Mouse (Mus musculus) cerebellum, postnatal 4 days (tissue): ENCODE data around the gene Id4.

Source experiments
- DNase-seq, 2 experiments: peaks; one replicate each; pipeline ENCODE4 v3.0.0; 2022; ENCODE audit warnings: low spot score in 2 of 2, mixed read lengths in 1 of 2

The Id4 gene

DNA sequence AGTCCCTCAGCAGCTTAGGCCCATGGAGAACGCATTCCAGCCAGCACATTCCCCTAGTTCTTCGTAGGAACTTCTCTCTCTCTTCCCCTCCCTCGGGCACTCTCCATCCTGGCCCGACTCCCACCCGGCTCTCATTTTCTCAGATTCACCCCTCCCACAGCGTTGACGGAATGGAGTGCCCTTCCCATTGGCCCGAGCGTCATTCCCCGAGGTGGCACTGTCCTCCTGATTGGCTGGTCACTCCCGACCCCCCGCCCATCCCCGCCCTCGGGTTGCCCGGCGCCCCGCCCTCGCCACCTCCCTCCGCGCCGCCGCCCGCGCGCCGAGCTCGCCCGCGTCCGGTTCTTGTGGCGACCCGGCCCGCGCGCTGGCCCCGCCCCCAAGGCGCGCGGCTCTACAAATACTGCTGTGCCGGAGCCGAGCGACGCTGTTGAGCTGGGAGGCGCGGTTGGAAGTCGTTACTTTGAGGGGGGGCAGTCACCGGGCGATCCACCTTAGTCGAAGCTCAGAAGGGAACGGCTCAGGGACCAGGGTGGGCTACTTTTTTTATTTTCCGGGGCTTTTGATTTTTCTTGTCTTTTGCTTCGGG lies at the start of gene Id4:
Id4 (plus strand) TSS at position 539 of the 589 bp plus-strand sequence.
- DNase-seq = peak; percentile 91 to 94

DNA sequence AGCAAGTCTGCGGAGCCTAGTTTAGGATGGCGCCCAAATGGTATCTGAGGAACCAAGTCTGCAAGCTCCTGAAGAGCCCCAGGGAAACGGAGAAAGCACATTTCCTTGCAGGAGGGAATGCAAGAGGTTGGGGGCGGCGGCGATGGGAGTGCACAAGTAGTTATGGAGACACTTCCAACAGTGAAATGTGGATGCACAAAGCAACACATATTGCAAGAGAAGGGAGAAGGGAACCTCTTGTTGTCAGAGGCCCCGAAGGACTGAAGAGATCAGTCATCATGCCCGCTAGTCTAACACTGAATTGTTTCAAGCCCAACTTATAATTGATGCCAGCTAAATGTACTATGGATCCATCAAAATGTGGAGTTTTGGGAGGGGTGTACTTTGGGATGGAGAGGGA lies 33.9 kb upstream of the Id4 start:
- peak in 1 of 2 experiments; percentile 19 for DNase-seq

DNA sequence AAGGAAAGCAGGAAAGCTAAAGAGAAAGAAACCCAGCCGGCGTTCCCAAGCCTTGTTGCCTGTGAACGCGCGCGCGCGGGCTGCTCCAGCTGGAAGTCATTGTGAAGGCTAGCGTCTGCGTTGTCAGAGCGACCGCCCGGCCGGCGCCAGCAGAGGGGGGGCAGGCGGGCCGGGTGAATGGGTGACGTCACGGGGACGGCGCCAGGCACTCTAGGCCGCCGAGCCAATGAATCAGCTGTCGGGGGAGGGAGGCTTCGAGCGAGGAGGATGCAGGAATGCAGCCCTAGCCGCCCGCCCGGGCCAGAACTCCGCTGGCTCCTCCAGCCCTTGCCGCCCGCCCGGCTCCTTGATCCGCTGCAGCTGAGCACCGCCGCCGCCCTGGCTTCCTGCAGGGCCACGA lies 33.3 kb upstream of the Id4 start:
- DNase-seq = peak; percentile 85 to 92

DNA sequence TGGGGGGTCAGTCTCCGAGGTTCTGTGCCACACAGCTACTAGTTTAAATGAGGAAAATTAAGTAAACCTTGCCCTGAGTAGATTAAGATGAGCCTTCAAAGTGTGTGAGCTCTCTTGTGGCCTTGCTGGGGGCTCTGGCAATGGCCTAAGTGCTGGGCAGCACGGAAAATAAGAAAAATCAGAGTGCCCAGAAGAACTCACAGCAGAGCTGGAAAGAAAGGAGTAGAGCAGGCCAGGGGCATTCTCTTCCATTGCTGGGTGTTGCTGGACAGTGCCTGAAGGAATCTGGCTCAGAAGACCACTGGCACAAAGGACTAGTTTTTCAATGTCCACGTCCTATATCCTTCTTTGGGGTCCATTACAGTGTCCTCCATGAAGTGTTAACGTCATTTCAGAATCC lies 32.9 kb upstream of the Id4 start:
- DNase-seq = no peak

DNA sequence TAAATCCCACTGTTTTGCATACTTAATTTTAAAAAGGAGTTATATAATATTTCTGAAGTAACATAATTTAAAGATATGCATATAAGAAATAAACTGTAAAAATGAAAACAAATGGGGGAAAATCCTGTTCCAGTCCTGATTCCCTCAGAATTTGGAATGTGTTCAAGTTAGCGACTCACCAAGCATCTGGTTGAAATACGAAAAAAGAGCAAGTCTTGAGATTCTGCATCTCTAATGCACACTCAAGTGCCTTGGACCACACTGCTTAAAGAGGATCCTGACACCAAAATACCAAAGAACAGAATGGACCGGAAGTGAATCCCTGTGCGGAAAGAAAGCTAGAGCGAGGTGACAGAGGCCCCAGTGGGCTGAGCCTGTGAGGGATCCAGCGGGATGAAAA lies 30.0 kb upstream of the Id4 start:
- no peak for DNase-seq

DNA sequence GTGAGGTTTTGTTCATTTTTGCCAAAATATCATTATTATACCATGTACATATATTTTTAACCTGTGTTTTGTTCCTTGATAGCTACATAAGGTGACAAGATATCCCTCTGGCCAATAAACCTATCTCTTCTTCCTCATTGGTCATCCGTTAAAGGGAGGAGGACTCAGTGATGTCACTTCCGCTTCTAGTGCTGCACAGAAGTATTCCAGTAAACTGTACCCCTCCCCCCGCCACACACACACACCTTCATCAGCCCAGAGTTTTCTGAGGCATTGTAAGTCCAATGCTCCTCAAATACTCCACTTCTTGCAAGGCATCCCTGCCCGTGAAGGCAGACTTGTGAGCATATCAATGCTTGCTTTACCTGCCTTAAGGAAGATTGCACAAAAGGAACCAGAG lies 24.6 kb upstream of the Id4 start:
- no peak for DNase-seq

DNA sequence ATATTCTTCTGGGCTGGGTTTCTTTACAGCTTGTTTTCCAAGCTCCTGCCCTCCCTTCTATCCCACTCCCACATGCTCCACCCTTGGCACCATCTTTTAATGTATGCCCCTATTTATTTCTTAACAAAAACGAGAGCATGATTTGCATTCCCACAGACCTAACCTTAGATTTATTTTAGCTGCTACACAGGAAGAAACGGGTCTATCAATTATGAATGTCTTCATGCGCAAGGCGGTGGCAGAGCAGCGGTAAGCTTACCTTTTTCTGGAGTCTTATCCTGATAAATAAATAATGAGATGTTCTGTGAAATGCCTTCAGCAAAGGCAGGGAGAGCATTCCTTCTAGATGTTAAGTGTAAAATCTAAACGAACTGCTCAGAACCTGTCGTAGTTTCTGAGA lies 24.2 kb upstream of the Id4 start:
- no peak for DNase-seq

DNA sequence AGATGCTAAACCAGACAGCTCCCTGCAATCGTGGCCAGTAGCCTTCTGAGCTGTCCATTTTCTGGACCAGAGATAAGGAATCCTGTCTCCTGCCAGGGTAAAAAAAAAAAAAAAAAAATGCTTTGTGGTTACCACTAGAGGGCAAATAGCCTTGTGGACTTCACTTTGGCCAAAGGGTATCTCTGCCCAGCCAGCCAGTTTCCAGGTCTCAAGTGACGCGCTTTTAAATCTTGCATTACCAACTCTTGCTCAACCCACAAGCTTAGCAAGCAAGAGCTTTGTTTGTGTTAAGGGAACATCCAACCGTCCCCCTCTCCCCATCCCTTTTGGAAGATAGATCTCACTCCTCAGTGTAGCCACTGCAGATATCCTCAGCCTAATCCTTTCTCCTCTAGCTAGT lies 23.5 kb upstream of the Id4 start:
- peak in 1 of 2 experiments; percentile 13 for DNase-seq

DNA sequence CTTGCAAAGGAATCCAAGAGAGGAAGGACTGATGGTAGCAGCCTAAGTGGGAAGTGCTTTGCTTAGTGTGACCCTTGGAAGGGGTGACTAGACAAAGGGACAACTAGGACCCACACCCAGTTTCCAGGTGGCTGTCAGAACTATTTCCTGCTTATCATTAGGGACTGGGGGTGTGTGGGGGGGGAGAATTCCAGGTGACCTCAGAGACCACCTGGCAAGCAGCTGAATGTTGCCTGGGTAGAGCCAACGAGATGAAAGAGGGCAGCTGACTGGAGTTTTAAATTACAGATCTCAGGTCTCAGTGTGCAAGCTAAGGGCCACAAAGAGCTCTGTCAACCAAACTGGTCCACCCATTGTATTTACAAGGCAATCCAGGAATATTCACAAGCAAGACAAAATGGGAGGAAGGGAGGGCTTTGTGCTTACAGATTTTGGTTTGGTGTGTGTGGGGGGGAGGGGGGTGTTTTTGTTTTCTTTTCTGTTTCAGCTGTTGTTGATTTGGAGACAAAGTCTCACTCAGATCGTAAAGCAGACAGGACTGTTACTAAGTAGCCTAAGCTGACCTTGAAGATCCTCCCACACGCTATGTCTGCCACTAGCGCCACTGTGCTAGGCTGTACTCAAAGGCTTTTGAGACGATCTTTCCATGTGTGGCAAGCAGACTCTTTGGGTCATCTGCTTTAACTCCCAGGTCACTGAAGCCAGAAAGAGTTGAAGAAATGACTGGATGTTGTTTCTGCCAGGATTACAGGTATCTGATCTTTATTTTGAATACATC lies 15.6 kb upstream of the Id4 start:
- DNase-seq = no peak

DNA sequence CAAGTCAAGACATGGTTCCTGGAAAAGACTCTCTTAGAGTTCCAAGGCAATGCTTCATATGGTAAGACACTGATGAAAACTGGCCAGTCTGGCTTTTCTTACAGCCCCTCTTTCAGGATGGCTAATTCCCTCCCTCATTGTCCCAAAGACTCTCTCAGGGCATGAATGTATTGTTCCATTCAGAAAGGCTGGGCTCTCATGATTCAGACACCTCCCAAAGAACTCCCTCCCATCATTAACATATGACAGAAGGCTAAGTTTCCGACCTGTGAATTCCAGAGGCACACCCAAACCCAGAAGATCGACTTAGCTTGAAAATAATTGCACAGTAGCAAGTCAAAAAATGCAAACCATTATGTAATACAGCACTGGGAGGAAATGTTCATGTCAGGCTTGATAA lies 8.5 kb upstream of the Id4 start:
- no peak for DNase-seq

DNA sequence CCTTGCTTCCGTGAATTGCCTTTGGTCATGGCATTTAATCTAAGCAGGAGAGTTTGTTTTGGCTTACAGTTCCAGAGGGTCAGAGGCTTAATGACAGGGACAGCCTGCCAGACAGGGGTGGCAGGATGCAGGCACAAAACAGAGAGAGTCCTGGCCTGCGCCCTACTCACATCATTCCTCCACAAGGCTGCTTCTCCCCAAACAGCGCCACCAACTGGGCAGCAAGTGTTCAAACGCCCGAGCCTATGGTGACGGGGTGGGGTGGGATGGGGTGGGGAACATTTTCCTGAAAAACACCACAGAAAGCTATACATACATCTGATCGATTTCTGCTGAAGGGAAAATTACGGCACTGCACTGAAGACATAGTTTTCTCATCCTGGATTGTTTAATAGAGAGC lies 6.0 kb upstream of the Id4 start:
- no peak for DNase-seq

DNA sequence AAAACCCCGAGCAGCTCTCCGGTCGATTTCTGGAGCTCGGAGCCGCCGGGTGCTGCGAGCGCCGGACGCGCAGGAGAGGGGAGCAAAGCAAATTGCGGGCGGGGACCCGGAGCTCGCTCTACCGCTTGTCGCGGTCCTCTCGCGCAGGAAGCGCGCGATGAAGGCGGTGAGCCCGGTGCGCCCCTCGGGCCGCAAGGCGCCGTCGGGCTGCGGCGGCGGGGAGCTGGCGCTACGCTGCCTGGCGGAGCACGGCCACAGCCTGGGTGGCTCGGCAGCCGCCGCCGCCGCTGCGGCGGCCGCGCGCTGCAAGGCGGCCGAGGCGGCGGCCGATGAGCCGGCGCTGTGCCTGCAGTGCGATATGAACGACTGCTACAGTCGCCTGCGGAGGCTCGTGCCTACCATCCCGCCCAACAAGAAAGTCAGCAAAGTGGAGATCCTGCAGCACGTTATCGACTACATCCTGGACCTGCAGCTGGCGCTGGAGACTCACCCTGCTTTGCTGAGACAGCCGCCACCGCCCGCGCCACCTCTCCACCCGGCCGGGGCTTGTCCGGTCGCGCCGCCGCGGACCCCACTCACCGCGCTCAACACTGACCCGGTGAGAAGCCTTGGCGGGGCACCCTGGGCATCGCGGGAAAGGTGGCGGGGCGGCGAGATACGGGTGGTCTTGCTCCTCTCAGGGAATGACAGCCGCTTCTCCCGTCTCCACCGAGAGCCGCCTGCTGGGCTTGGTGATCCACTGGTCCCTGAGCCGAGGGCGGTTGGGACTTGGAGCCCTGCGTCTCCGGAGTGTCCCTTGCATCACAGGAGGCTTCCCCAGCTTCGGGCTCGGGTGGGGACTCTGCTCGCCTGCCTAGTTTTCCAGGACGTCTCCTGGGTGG lies 553 bp downstream of the Id4 start:
- peak in 1 of 2 experiments; percentile 39 for DNase-seq

DNA sequence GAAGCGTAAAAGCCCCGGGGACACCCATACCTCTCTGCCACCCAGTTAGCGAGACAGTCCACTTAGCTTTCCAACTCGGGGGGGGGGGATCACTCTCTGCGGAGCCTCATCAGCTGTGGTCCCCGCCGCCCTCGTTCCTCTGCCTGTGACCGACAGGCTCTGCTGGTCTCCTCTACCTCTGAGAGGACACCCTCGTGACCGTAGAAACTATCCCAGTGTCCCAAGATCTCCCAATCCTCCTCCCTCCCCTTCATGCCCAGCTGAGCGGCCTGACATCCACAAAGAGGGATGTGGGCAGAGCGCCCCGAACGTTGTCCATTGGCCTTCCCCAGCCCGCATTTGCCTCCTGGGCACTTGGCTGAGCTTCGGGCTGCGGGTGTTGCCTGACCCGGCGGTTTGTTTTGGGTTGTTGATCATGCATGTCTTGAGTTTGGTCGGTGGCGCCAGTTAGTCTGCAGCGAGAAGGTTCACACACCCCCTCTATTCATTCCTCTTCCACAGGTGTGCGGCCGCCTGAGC lies 1.5 kb downstream of the Id4 start:
- DNase-seq = peak in 1 of 2 experiments; percentile 29

DNA sequence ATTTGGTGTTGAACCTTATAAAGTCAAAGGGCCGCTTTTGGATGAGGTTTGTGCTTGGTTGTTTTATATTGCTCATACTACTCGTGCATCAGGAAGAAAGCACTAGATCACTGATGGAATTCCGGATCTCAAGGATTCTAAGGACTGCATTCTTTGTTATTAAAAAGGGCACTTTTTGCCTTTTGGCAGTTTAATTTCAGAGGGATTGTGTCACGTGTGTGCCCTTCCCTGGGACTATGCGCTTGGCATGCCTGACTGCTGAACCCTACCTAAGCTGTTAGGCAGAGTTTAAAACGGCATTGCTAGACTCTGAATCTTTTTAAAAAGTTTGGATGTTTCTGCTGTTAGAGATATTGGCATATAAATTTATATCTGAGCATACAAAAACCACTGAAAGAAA lies 4.0 kb downstream of the Id4 start:
- no peak for DNase-seq

DNA sequence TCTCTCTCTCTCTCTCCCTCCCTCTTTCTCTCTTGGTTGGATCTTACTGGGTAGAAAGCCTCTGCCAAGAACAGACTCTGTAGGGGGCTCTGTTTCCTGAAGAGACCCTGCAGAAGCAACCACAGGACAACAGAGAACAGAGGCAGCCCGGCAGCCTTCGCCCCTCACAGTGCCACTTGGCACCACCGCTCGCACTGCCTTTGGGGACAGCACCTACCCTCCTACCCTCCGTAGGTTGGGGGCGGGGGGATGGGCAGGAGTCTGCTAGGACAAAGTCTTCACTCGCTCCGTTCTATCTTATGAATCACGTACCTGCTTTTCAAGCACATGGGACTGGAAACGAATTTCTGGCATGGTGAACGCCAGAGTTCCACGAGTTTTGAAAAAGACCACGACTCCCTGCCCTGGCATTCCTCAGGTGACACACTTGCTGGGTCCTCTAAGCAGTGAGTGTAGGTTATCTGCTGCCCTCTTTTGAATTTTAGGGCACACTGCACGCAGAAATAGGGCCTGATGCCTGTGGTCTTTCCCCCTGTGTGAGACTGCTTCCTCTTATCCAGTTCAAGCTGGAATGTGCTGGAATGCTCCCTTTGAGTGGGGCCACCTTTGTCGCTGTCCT lies 12.5 kb downstream of the Id4 start:
- DNase-seq = peak in 1 of 2 experiments; percentile 49

DNA sequence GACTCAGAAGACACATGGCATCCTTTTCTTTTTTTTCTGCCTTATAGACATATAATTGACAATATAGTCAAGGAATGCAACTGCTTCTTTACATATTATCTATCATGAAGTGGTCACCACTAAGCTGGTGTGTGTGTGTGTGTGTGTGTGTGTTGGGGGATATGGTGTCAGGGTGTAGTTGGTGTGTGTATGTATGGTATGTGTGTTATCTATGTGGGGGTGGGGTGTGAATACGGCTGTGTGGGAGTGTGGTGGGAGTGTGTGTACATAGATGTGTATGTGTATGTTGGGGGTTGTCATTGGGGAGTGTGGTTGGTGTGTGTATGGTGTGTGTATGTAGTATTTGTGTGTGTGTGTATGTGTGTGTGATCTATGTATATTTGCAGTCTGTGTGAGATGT lies 13.1 kb downstream of the Id4 start:
- no peak for DNase-seq

DNA sequence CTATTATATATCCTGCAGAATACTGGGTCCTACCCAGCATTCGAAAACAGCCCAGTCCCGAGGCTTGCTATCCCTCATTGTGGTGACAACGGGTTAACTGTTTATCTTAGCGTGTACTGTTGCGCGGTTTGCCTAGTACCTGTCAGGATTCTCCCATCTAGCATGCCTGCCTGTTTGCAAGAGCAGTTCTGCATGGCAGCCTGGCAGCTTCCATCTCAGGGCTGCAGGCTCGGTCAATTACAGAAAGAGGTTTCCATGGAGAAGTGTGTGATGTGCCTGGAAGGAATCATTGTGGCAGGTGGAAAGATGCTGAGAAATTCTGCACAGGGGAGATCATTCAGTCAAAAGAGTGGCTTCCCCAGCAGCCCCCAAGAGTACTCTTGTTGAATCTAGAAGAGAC lies 16.0 kb downstream of the Id4 start:
- peak in 1 of 2 experiments; percentile 25 for DNase-seq

DNA sequence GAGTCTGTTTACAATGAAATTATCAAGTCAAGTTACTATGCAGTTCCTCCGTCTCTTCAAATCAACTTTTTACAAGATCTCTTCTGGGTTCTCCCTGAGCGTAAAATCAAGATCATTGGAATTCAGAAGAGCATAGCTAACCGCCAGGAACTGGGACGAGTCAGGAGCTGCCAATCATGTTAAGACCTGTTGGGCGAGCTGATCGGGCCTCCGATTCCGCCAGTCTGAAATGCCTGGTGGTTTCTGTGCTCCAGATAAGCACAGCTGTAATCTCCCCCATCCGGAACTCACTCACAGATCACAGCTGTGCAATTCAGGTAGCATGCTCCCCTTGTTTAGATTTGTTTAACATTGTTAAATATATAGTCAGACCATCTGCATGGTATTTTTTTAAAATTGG lies 23.4 kb downstream of the Id4 start:
- no peak for DNase-seq

DNA sequence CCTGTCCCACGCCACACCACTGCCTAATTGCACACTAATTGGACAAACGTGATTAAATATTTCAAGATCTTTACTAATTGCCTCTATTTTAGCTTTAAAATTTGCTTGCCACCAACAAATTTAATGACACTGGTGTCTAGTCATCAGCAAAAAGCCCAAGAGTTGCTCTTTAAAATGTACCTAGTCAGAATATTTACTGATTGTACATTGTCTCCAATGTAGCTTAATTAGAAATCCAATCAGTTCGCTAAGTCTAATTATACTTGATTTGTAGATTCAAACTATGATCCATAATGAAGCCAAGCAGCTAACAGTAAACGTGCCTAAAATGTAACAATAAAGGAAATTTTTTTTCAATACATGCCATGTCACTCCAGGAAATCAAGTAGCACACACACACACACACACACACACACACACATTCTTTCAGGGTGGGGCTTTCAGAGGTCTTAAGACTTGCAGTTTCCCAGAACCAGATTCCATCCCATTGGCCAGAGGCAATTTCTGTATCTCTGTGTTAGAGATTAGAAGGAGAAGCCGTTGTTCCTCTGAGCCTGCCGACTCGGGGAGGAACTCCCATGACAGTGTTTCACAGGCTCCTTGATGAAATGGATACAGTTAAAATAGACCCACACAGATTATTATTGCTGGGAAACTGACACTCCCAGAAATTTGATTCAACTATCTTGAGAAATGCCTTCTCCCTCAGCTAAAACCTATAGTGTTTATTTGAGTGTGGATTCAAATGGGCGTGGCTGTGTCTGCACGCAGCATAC lies 24.1 kb downstream of the Id4 start:
- no peak for DNase-seq

DNA sequence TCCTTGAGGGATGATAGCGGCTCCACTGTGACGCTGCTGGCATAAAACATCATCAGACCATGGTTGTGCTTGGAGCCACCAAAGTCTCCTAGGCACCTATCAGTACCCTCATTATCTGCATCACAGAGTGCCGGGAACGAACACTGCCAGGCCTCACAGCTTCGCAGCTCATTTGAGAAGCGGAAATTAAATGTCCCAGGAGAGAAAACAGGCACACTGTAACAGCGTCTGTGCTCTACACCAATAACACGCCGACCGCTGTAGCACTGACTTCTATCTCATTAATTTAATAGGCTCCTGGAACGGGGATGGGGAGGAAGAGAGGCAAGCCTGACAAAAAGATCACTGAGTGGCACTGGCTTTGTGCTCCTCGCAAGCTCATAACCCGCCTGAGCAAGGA lies 29.4 kb downstream of the Id4 start:
- DNase-seq = peak in 1 of 2 experiments; percentile 8

DNA sequence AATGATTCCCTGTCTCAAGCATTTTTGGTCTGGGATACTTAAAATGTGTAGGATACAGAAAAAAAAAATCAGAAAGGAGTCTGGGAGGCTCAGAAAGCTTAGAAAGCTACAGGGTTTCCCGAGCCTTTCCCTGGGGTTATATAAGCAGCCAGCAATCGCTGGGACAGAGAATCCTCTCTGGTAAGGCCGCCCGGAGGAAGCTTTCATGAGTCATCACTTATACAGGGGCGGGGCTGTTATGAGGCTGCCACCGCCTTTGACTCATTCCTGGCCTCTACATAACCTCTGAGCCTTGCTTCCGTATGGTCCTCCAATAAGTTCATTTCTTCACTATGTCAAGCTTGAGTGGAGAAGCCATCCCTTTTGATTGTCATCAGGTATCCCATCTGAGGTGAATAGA lies 53.5 kb downstream of the Id4 start:
- DNase-seq = no peak
